Mouse (Mus musculus) intestine, postnatal 0 days (tissue): ENCODE results near the gene Shoc2. TPM values are rescaled to one million over a fixed set of nuclear protein-coding genes. Genes with fewer than 3 reads are reported as not detected.

ENCODE experiments used
- ATAC-seq: fragments of 200-750 bp; cut with Nextera tagmentation; 2 replicates; pipeline ENCODE4 v1.8.0; 2017; ENCODE audit warnings: mild to moderate bottlenecking, moderate TSS enrichment, moderate library complexity
- H3K27ac ChIP-seq: fragments of 300-500 bp; sonication (generic); 2 replicates; pipeline ENCODE4 v1.5.1; 2014; ENCODE audit warnings: mild to moderate bottlenecking, low read depth, low read length, moderate library complexity
- H3K27me3 ChIP-seq: fragments of 300-500 bp; sonication (generic); replicated peaks from 2 replicates; pipeline ENCODE4 v1.6.1; 2014; ENCODE audit warnings: low read length, mixed read lengths; ENCODE audit not compliant: control insufficient read depth, insufficient read depth
- H3K36me3 ChIP-seq: fragments of 300-500 bp; sonication (generic); 2 replicates; pipeline ENCODE4 v1.6.1; 2014; ENCODE audit warnings: mild to moderate bottlenecking, moderate library complexity; ENCODE audit not compliant: control insufficient read depth, insufficient read depth
- H3K4me1 ChIP-seq: fragments of 300-500 bp; sonication (generic); replicated peaks from 2 replicates; pipeline ENCODE4 v1.6.1; 2014; ENCODE audit warnings: antibody characterized with exemption, low read length, mixed read lengths; ENCODE audit not compliant: control insufficient read depth, insufficient read depth
- H3K4me2 ChIP-seq: fragments of 300-500 bp; sonication (generic); replicated peaks from 2 replicates; pipeline ENCODE4 v1.6.1; 2014; ENCODE audit warnings: low read depth, mild to moderate bottlenecking, moderate library complexity
- H3K4me3 ChIP-seq: fragments of 300-500 bp; sonication (generic); 2 replicates; pipeline ENCODE4 v1.5.1; 2014; ENCODE audit warnings: low read depth, low read length
- H3K9ac ChIP-seq: fragments of 300-500 bp; sonication (generic); 2 replicates; pipeline ENCODE4 v1.6.1; 2014; ENCODE audit warnings: mild to moderate bottlenecking, low read depth, low read length
- H3K9me3 ChIP-seq: fragments of 300-500 bp; sonication (generic); 2 replicates; pipeline ENCODE4 v1.6.1; 2016; ENCODE audit warnings: mixed run types; ENCODE audit not compliant: control insufficient read depth
- CTCF ChIP-seq: sonication (generic); IDR thresholded peaks from 2 replicates; pipeline ENCODE4 v1.5.1; 2016; ENCODE audit warnings: low read depth, mild to moderate bottlenecking, control low read depth, antibody characterized with exemption, moderate library complexity
- WGBS: fragments of 180-500 bp; shearing (Covaris S2); extraction: QIAGEN DNeasy Blood & Tissue Kit; methylation state at CpG from one replicate; pipeline ENCODE4 v1.1.7; 2014; 5-methylcytosine and 5-hydroxymethylcytosine counted together
- polyA plus RNA-seq: library from polyadenylated mRNA; unstranded; fragments of >200 nt; fragmentation: Nextera tagmentation; extraction: Ambion mirVana; gene quantifications from 2 replicates; pipeline ENCODE4 v1.2.1, GENCODE M21; 2015

The Shoc2 gene
- polyA plus RNA-seq, result 26.1 and 33.3 TPM in 2 replicates

DNA sequence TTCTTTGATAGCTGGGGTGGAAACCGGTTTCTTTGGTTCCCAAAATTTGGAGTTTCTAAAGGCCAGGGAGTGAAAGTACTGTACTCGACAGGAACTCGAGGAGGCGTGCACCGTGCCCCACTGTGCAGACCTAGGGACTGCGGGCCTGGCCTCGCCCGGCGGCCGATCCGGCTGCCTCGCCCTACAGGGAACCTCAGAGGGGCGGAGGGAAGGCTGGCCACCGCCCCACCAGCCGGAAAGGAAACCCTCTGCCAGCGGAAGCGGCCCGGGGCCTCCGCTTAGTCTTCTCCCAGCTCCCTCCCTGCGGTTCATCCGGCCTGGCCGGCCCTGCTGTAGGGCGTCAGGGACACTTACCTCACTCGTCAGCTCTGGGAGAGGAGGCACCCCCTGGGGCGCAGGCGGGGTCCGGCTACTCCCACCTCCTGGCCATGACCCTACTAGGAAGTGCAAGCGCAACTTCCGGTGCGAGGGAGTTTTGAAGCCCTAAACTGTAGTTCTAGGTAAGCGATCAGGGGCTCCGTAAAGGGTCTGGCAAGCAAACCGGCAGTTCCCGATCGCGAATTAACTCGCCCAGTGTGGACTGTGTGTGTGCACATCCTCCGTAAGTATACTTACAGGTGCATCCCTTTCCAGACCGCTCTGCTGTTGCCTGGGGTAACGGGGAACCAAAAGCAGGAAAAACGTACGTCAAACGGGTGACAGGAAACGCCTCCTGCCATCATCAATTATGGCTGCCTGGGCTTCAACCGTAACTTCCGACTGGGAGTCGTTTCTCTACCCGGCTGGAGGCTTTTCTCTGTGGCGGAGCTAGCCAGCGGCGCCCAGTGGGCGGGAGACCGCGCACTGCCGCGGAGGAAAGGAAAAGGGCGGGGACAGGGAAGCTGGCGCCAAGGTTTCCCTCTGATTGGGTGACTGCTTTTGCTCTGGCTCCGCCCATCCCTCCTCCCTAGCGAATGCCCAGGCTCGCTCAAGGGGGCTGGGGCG is at the start of gene Shoc2, which contains the start of gene Bbip1:
Gene Shoc2 (plus strand): TSS at position 505 of the 984 bp plus-strand sequence.
Gene Bbip1 (minus strand): TSS at position 826 of the 984 bp plus-strand sequence.
- WGBS, result under 1% methylated on average over 60 of the region's 62 CpGs
- Histone ChIP-seq H3K4me2 (peak within 1 kb of the TSS; percentile 80), H3K4me3 (peak within 1 kb of the TSS; percentile 94), H3K4me1 (peaks cover 3% of the 10 kb centered on the region; the same call in 1 of the 2 replicates), H3K27me3 (no peaks in the 10 kb centered on the region), H3K27ac (peak within 1 kb of the TSS; percentile 98), H3K9me3 (no peaks in the 10 kb centered on the region), H3K9ac (peak within 1 kb of the TSS; percentile 98), H3K36me3 (peaks cover 4% of the 10 kb centered on the region; the same call in 1 of the 2 replicates)
- peak; percentile 55 for TF ChIP-seq CTCF
- ATAC-seq, result peak; percentile 93

DNA sequence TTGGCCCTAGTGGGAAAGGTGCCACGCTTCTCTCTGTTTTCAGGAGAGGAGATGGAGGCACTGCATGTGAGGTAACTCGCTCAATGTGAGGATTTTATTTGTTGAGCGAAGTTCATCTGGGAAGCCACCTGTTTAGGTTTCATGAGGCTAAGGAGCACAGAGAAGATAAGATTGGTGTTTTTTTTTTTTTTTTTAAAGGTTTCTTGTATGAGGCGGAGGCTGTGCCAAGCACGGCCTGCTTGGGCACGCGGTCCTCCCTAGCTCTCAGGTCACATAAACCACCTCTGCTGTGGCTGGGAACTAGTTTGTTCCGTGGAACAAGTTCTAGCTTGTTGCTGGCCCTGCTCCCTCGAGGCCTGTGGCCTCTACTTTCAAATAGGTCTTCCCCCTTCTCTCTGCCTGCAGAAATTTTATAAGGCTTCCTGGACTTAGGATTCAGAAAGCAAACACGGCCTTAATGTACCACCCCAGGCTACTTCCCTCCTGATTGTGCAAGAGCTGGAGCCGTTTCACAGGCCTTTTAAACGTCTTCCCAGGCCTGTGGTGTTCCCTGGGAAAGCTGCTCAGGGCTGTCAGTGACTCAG is 49.5 kb upstream of the Shoc2 start:
- no peaks in the 10 kb centered on the region for H3K36me3 ChIP-seq
- H3K9me3 ChIP-seq, result no peaks in the 10 kb centered on the region
- H3K27me3 ChIP-seq, result no peaks in the 10 kb centered on the region
- H3K9ac ChIP-seq, result no peak overlapping the region
- 0 out of 2 replicates have a peak overlapping the region, but pooled peaks have one; percentile 17 for H3K4me2 ChIP-seq
- WGBS, result 40% methylated on average over 12 of the region's 12 CpGs
- H3K4me1 ChIP-seq, result peaks cover 39% of the 10 kb centered on the region
- TF ChIP-seq CTCF, result no peak
- ATAC-seq, result peak; percentile 58
- no peak overlapping the region for H3K4me3 ChIP-seq
- H3K27ac ChIP-seq, result peak overlapping the region; percentile 79

DNA sequence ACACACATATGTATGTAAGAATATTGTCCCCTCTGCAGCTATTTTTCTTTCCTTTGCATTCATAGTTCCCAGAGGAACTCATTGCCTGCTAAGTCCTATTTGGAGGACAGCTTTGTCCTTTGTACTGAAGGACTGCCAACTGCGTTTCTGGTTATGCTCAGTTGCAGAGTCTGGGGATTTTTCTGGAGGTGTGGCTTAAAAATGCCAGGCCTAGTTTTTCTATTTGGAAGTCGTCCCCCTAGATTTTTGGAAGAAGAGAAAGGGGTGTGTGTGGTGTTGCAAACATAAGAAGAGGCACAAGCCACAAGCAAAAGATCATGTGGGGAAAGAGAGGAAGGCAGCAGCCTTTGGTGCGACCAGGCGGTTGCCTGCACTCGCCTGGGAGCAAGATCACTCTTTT is 46.1 kb upstream of the Shoc2 start:
- Histone ChIP-seq H3K4me2 (no peak overlapping the region), H3K4me1 (peaks cover 28% of the 10 kb centered on the region), H3K9me3 (no peaks in the 10 kb centered on the region), H3K36me3 (no peaks in the 10 kb centered on the region), H3K27me3 (no peaks in the 10 kb centered on the region), H3K4me3 (no peak overlapping the region), H3K27ac (no peak overlapping the region), H3K9ac (no peak overlapping the region)
- no peak for TF ChIP-seq CTCF
- 76% methylated on average over 5 of the region's 5 CpGs for WGBS
- no peak for ATAC-seq

DNA sequence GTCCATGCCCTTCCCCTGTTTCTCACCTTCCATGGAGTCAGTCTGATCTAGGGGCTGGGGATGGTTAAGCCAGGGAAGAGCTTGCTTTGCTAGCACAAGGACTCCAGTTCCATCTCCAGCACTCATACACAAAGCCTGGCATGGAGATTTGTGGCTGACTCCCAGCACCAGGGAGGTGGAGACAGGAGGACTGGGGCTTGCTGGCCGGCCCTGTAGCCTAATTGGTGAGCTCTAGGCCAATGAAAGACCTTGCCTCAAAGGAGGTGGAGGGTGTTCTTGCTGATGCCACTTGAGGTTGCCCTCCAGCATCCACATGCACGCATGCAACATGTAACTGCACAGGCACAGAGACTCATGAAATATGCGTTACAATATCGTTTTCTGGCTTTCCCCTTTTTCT is 45.6 kb upstream of the Shoc2 start:
- Histone ChIP-seq H3K4me2 (no peak overlapping the region), H3K27me3 (no peaks in the 10 kb centered on the region), H3K27ac (no peak overlapping the region), H3K4me1 (peaks cover 25% of the 10 kb centered on the region), H3K9me3 (no peaks in the 10 kb centered on the region), H3K36me3 (no peaks in the 10 kb centered on the region), H3K9ac (no peak overlapping the region), H3K4me3 (no peak overlapping the region)
- 87% methylated on average over 4 of the region's 4 CpGs for WGBS
- ATAC-seq, result no peak
- no peak for TF ChIP-seq CTCF

DNA sequence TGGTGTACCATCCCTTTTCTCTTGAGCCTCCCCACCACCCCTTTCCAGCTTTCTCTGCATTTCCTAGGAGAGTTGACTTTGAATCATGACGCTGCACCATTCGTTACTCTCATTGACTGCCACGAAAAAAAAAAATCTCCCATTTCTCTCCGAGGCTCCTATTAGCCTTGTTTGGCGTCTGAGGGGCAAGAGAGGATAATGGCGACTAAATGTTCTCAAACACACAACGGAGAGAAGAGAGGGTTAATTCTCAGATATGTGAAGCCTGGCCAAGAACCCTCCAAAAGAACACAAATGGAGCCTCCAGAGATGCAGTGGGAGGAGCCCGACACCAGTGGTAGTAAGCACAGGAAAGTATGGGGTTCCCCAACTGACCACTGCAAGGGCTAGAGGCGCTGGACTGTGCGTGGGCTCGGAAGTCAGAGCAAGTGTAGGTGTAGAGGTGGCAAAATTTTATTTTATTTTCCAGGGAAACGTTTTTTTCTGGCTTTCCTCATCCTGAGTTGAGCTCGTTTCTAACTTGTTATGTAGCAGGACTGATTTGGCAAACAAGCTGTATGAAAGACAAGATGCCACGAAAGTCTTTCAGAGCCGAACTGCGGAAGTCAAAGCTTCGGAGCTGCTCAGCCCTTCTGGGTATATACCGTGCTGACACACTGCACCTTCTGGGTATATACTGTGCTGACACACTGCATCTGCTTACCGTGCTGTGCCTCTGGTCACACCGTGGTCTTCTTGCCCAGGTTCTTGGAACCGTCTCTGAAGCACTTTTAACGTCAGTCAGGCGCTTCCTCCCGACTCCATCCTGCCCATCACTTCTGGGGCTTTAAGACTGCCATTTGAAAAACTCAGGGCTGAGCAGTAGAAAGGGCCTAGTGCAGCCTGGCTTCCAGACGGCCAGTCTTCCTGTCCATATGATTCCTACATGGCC is 44.9 kb upstream of the Shoc2 start:
- Histone ChIP-seq H3K36me3 (no peaks in the 10 kb centered on the region), H3K4me3 (no peak overlapping the region), H3K27ac (no peak overlapping the region), H3K4me2 (no peak overlapping the region), H3K9ac (no peak overlapping the region), H3K9me3 (no peaks in the 10 kb centered on the region), H3K27me3 (no peaks in the 10 kb centered on the region), H3K4me1 (peaks cover 18% of the 10 kb centered on the region)
- ATAC-seq, result no peak
- no peak for TF ChIP-seq CTCF
- WGBS, result 86% methylated on average over 25 of the region's 25 CpGs
